Mouse (Mus musculus): ENCODE data around the gene Gpr4.

GRCm38 (mm10) chr7:19184250-19184649 is 28.1 kb upstream of the Gpr4 start:
- TF ChIP-seq CTCF (IDR thresholded peaks at IDR 0.05; ENCODE audit: low read depth) (no peak), EP300 (IDR thresholded peaks at IDR 0.05; ENCODE audit: low read depth) (no peak)
